Mouse (Mus musculus) liver, adult 2 months (tissue): Measurements from ENCODE around the gene Wdr53.

Source experiments
- CTCF ChIP-seq: fragments of 200-500 bp; IDR thresholded peaks from 2 replicates; pipeline ENCODE4 v1.5.1; 2011; ENCODE audit warnings: low read depth, low read length, control low read depth
- POLR2A ChIP-seq: fragments of 200-500 bp; IDR thresholded peaks from 2 replicates; pipeline ENCODE4 v1.6.1; 2011; ENCODE audit warnings: low read length, control low read depth; ENCODE audit not compliant: insufficient read depth; ENCODE audit errors: extremely low read depth

GRCm38 (mm10) chr16:32277308-32278256 is 30.6 kb downstream of the Wdr53 start, which contains the start of gene Rnf168:
- TF ChIP-seq POLR2A (peak; percentile 62), CTCF (no peak)
